Mouse (Mus musculus): ENCODE measurements around the gene Mink1.

Mink1 gene

GRCm38 (mm10) chr11:70630129-70630528 is 67.4 kb downstream of the Mink1 start:
- in situ Hi-C loops (cut with MboI): loop anchor here (5.0 kb wide), 1 partner anchor 127 kb away; no protein-coding TSS in a partner anchor

GRCm38 (mm10) chr11:70635601-70636000 is 72.9 kb downstream of the Mink1 start:
- in situ Hi-C loops (cut with MboI): no loop called here

- in situ Hi-C loops (cut with MboI): no loop called here
These were observed 75.1 kb downstream of the Mink1 start for GRCm38 (mm10) chr11:70637764-70638163.

DNA sequence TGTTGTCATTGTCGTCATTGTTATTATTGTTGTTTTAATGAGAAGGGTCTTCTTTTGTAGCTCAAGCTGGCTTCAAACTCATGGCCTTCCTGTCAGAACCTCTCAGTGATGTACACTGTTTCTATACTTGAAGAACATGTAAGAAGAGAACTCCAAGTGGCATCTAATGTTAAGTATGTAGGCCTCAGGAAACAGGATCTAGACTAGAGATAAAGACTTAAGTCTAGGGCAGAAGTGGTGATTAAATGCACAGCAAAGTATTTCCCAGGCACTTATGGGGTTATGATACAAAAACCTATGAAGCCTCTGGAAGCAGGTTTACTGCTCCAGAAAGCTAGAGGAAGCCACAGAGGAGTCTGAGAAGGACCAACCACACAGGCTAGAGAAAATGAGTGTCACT is 75.6 kb downstream of the Mink1 start:
- in situ Hi-C loops (cut with MboI): no loop called here

DNA sequence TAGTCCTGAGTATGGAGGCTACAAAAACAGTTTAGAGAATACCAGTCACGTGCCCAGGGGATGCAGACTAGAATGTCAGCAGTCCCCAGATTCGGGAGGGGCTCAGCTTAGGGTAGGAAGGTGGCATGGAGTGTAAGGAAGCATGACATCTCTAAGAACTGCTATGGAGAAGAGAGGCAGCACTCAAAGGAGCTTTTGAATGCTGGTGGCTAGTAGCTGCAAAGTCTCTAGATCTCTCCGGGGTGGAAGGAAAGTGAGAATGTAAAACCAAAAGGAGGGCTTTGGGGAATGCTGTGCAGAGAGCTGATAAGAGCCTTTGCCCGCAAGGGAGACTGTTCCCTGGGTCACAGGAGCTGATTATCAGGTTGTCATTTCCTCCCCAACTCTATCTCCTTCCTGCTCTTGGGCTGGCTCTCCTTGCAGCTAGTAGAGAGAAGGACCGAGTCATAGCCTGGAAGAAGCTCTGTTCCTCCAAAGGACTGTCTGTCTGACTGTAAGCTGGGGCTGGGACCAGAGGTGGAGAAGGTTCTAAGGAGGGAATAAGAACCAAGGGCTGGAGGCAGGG is 76.1 kb downstream of the Mink1 start, which contains the start of gene Gp1ba:
TSS of gene Gp1ba (plus strand) at position 409 of the 565 bp plus-strand sequence.
- in situ Hi-C loops (cut with MboI): no loop called here

- in situ Hi-C loops (cut with MboI): no loop called here
These were observed 77.3 kb downstream of the Mink1 start for GRCm38 (mm10) chr11:70639976-70640375.

GRCm38 (mm10) chr11:70641241-70641640 is 78.6 kb downstream of the Mink1 start:
- in situ Hi-C loops (cut with MboI): no loop called here

- in situ Hi-C loops (cut with MboI): no loop called here
These were observed 80.4 kb downstream of the Mink1 start for GRCm38 (mm10) chr11:70643051-70643450.

GRCm38 (mm10) chr11:70644564-70645103 is 82.0 kb downstream of the Mink1 start:
- in situ Hi-C loops (cut with MboI): no loop called here

- in situ Hi-C loops (cut with MboI): no loop called here
These were observed 83.0 kb downstream of the Mink1 start for GRCm38 (mm10) chr11:70645461-70646258.

- in situ Hi-C loops (cut with MboI): no loop called here
These were observed 83.5 kb downstream of the Mink1 start for GRCm38 (mm10) chr11:70646259-70646555.

DNA sequence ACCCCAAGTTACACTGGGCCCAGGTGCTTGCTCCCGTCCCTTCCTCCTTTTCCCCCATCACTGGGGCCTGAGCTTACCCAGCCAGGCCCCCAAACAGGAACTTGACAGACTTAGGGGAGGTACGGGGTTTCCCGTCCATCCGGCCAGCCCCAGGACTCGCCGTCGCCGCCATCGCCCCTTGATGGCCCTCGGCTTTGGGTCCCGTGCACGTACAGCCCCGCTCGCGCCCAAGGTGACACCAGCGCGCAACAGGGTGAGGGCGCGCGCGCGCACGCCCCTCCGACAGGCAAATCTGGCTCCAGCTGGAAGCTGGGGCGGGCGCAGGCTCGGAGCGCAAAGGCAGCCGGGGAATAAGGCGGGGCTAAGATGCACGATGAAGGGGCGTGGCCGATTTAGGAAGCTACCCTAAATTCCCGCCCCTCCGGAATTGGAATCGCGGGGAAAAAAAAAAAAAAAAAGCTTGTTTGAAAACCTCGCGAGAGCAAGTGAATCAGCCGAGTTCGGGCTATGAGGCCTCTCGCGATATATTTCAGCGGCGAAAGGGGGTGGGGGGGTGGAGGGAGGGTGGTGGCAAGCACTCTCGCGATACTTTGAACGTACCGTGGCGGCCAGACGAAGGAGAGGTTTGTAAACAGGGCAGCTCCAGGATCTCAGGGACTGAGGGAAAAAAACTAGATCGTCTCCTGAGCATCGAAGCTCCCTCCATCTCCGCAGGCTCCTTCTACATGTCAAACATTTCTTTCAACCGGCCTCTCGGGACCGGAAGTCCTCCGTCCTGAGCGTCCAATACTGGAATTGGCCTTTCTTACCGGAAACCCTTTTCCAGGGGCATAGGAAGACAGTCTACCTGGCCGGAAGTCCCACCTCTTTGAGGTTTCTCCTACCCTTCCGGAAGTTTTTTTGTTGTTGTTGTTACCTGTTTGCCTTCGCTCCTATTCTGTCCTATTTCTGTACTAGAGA is 84.3 kb downstream of the Mink1 start, which contains the start of the genes Rnf167 and Slc25a11:
TSS of gene Rnf167 (plus strand) at position 545 of the 960 bp plus-strand sequence.
TSS of gene Slc25a11 (minus strand) at position 789 of the 960 bp plus-strand sequence.
- in situ Hi-C loops (cut with MboI): no loop called here

DNA sequence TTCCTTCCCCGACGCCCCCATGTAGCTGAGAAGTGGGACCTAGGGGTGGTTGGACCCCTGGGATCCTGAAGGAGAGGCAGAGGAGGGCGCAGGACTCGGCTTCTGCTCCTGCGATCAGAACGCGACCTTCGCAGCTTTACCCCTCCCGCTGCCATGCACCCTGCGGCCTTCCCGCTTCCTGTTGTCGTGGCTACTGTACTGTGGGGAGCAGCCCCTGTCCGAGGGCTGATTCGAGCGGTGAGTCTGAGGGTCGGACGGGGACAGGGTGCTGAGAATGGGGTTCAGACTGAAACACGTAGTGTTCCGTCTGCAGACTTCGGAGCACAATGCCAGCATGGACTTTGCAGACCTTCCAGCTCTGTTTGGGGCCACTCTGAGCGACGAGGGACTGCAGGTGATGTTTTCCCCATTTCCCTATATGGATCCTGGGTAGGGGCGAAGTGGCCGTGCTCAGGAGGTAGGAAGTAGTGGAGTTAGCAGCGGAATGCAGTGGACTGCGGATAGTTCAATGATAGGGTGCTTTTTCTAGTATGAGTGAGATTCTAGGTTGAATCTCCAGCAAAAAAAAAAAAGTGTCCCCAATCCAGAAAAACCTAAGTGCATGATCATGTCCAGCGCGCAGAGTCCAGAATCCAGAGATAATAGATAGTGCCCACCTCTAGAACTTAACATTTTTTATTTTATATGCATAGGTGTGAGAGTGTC is 85.2 kb downstream of the Mink1 start:
- in situ Hi-C loops (cut with MboI): no loop called here

DNA sequence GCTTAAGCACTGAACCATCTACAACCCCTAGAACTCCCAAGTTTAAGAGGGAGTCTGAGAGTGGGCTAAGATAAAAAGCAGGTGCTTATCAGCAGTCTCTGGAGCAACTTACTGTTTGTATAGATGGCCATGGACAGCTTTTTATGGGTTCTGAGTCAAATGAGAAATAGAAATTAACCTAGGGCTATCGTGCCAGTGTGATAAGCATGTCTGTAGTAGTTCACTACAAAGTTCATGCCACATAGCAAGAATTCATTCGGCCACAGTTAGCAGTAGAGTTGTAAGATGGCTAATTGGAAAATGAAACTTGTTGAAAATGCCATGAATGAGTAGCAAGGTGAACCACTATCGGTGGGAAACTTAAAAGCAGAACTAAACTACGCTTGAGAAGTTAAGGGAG is 85.8 kb downstream of the Mink1 start:
- in situ Hi-C loops (cut with MboI): no loop called here

DNA sequence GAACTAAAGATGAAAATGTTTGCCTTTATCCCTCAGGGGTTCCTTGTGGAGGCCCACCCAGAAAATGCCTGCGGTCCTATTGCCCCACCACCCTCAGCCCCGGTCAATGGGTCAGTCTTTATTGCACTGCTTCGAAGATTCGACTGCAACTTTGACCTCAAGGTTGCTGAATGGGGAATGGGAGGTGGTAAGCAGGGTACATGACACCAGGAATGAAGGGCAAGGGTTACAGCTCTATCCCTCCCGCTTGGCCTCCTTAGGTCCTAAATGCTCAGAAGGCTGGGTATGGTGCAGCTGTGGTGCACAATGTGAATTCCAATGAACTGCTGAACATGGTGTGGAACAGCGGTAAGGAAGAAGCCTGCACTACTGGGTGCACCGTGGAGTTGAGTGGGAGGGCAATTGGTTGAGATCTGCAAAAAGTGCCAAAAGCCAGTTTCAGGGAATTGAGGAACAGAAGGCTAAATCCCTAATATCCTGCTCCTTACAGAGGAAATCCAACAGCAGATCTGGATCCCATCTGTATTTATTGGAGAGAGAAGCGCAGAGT is 86.6 kb downstream of the Mink1 start:
- in situ Hi-C loops (cut with MboI): no loop called here

DNA sequence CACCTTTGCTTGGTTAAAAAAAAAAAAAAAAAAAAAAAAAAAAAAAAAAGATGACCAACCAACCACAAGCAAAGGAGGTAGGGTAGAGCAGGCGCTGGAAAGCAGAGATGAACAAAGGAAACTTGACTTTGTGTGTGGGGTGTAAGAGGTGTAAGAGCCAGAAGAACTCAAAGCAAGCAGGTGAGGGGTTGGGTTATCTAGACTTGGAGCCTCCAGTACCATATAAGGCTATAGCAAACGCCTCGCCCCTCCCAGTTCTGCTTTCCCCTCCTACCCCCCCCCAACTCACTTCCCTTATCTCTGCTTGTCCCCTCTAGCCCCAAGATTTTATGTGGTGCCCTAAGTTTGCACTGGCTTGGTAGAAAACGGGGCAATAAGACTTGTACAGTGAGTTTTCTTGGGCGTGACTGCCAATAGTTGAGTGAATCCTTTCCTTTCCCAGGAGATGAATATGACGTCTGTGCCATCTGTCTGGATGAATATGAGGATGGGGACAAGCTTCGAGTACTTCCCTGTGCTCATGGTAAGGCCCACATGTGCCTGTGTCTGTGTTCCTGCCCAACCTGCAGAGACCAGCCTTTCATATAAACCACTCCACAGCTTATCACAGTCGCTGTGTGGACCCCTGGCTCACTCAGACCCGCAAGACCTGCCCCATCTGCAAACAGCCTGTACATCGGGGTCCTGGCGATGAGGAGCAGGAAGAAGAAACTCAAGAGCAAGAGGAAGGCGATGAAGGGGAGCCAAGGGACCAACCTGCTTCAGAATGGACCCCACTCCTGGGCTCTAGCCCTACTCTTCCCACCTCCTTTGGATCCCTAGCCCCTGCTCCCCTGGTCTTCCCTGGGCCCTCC is 87.9 kb downstream of the Mink1 start:
- in situ Hi-C loops (cut with MboI): loop anchor here (25.0 kb wide), 1 partner anchor 638 kb away; the partner anchor contains the start of genes Acadvl, Dlg4 and Dvl2

GRCm38 (mm10) chr11:70651391-70651790 is 88.7 kb downstream of the Mink1 start:
- in situ Hi-C loops (cut with MboI): loop anchor here (25.0 kb wide), 1 partner anchor 639 kb away; the partner anchor contains the start of genes Acadvl, Dlg4 and Dvl2

GRCm38 (mm10) chr11:70652029-70652883 is 89.6 kb downstream of the Mink1 start:
- in situ Hi-C loops (cut with MboI): loop anchor here (25.0 kb wide), 1 partner anchor 640 kb away; the partner anchor contains the start of genes Acadvl, Dlg4 and Dvl2

Measured in mature B cell (primary cell).